In genomic region chr11:27025500-27025899, GRCm38 (mm10) we compare ENCODE assay signal across 25 mouse cellular contexts.
DNase-seq lines count a peak whose midpoint lies in the region; ATAC-seq and TF ChIP-seq lines count a peak whose summit lies in the region.
"Had no signal": no experiment of that assay in that cellular context is flagged by ENCODE, and none has a peak within 500 bp of the region (broad histone marks: within the 10 kb centered on the region; RNA-seq: fewer than 3 reads in every experiment).

No protein-coding gene starts in this region.

- H3K4me2 ChIP-seq in intestine, embryonic 15.5 days (replicated peaks): no peak overlapping the region
- H3K4me2 ChIP-seq in intestine, postnatal 0 days (replicated peaks; ENCODE audit: low read depth): no peak overlapping the region
- H3K4me2 ChIP-seq: embryonic facial prominence, embryonic 13.5 days; forebrain, embryonic 13.5 days; forebrain, embryonic 15.5 days had no signal

- H3K9me3 ChIP-seq in limb, embryonic 10.5 days (replicated peaks): no peaks in the 10 kb centered on the region
- no peaks in the 10 kb centered on the region for H3K9me3 ChIP-seq in intestine, embryonic 15.5 days
- no peaks in the 10 kb centered on the region for H3K9me3 ChIP-seq in intestine, postnatal 0 days (ENCODE audit: control insufficient read depth)
- H3K9me3 ChIP-seq: embryonic facial prominence, embryonic 13.5 days; forebrain, embryonic 13.5 days; forebrain, embryonic 15.5 days; G1E had no signal

- 77% methylated on average over 2 of the region's 2 CpGs for WGBS in limb, embryonic 10.5 days
- 80% methylated on average over 2 of the region's 2 CpGs for WGBS in intestine, embryonic 15.5 days
- WGBS in intestine, postnatal 0 days: 83% methylated on average over 2 of the region's 2 CpGs

- H3K27ac ChIP-seq in limb, embryonic 10.5 days: peak overlapping the region; percentile 63; the same call in 1 of the 2 replicates
- H3K27ac ChIP-seq in intestine, embryonic 15.5 days: no peak overlapping the region
- no peak overlapping the region for H3K27ac ChIP-seq in intestine, postnatal 0 days (ENCODE audit: low read depth, low read length)
- H3K27ac ChIP-seq: embryonic facial prominence, embryonic 13.5 days; forebrain, embryonic 13.5 days; forebrain, embryonic 15.5 days had no signal

- H3K4me1 ChIP-seq in limb, embryonic 10.5 days: peaks cover 11% of the 10 kb centered on the region; the same call in 1 of the 2 replicates
- no peaks in the 10 kb centered on the region for H3K4me1 ChIP-seq in intestine, embryonic 15.5 days (replicated peaks)
- no peaks in the 10 kb centered on the region for H3K4me1 ChIP-seq in intestine, postnatal 0 days (replicated peaks; ENCODE audit: control insufficient read depth, insufficient read depth, low read length)
- H3K4me1 ChIP-seq: forebrain, embryonic 13.5 days; forebrain, embryonic 15.5 days had no signal

- no peak overlapping the region for H3K9ac ChIP-seq in intestine, embryonic 15.5 days
- no peak overlapping the region for H3K9ac ChIP-seq in intestine, postnatal 0 days (ENCODE audit: low read depth, low read length)
- H3K9ac ChIP-seq: embryonic facial prominence, embryonic 13.5 days; forebrain, embryonic 13.5 days; forebrain, embryonic 15.5 days; forebrain, postnatal 0 days had no signal

- no peak overlapping the region for H3K4me3 ChIP-seq in limb, embryonic 10.5 days
- H3K4me3 ChIP-seq in intestine, embryonic 15.5 days (replicated peaks): no peak overlapping the region
- H3K4me3 ChIP-seq in intestine, postnatal 0 days (ENCODE audit: low read depth, low read length): no peak overlapping the region
- H3K4me3 ChIP-seq: embryonic facial prominence, embryonic 13.5 days; forebrain, embryonic 13.5 days; forebrain, embryonic 15.5 days had no signal

- H3K36me3 ChIP-seq in limb, embryonic 10.5 days: no peaks in the 10 kb centered on the region
- H3K36me3 ChIP-seq in intestine, embryonic 15.5 days: no peaks in the 10 kb centered on the region
- H3K36me3 ChIP-seq in intestine, postnatal 0 days (ENCODE audit: control insufficient read depth, insufficient read depth): no peaks in the 10 kb centered on the region
- H3K36me3 ChIP-seq: embryonic facial prominence, embryonic 13.5 days; forebrain, embryonic 15.5 days; G1E had no signal

- TF ChIP-seq CTCF in intestine, postnatal 0 days (IDR thresholded peaks at IDR 0.05; ENCODE audit: low read depth): no peak

- peak; percentile 29; the same call in 1 of the 2 replicates for ATAC-seq in megakaryocyte progenitor cell, adult 5-6 weeks (replicated peaks; ENCODE audit: poor library complexity)
- ATAC-seq in intestine, embryonic 15.5 days: no peak
- ATAC-seq in intestine, postnatal 0 days: no peak
- ATAC-seq: activated CD4-positive, CD25-positive, alpha-beta regulatory T cell, adult 4 months; CD4-positive, CD25-positive, alpha-beta regulatory T cell, adult 4 months; forebrain, embryonic 13.5 days; forebrain, embryonic 15.5 days; forebrain, postnatal 0 days; Patski had no signal

- DNase-seq in embryo, embryonic 11 days: peak; percentile 6
- DNase-seq in embryo, embryonic 10.5 days (ENCODE audit: low spot score): no peak
- peak; percentile 68 for DNase-seq in forelimb bud, embryonic 11.5 days (ENCODE audit: low read depth, low spot score)
- DNase-seq in limb, embryonic 10.5 days (ENCODE audit: low spot score): peak; percentile 32
- DNase-seq: adrenal gland, adult 8-10 months; adrenal gland, postnatal 14 days; adrenal gland, postnatal 36 days; B cell, adult 2 months; cerebellum, adult 11-12 months; cerebellum, adult 2 months; cerebellum, adult 9-10 months; cerebellum, postnatal 10 days; cerebellum, postnatal 25 days; forebrain, postnatal 0 days had no signal

- H3K27me3 ChIP-seq in limb, embryonic 10.5 days (ENCODE audit: low read depth, poor library complexity, severe bottlenecking): no peaks in the 10 kb centered on the region
- H3K27me3 ChIP-seq in intestine, embryonic 15.5 days (replicated peaks): no peaks in the 10 kb centered on the region
- H3K27me3 ChIP-seq in intestine, postnatal 0 days (replicated peaks; ENCODE audit: control insufficient read depth, insufficient read depth, low read length): no peaks in the 10 kb centered on the region
- H3K27me3 ChIP-seq: CH12.LX; embryonic facial prominence, embryonic 13.5 days; forebrain, embryonic 13.5 days; forebrain, embryonic 15.5 days; Patski had no signal
